Mouse (Mus musculus): Measurements from ENCODE around the gene Prom2.

Prom2 gene

GRCm38 (mm10) chr2:127523950-127524729, 17.1 kb downstream of the Prom2 start:
- no peak for DNase-seq (ENCODE audit: low spot score)

DNA sequence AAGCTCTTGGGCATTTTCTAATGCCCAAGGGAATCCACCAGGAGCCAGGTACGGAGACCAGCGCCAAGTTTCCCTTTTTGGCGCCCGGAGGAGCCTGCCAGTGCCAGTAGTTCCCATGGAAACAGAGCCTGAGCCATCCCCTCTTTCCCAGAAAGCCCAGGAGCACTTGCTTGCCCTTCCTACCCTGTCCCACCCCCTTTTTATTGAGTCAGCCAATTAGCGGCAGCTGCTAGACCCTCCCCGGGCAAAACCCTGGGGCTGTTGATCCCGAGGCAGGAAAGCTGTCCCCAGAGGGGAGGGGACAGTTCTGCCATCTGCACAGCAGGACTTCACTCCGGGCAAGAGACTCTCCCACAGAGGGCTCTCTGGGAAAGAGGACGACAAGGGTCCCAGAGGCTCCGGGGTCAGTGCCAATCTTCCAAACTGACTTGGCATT, 19.2 kb downstream of the Prom2 start, which contains the start of gene Kcnip3:
Gene Kcnip3, minus strand, starts transcription at position 89 of the 436 bp plus-strand sequence.
- no peak for DNase-seq (ENCODE audit: low spot score)

- DNase-seq (ENCODE audit: low spot score) = no peak
Observed at GRCm38 (mm10) chr2:127521172-127522005, 19.9 kb downstream of the Prom2 start.

DNA sequence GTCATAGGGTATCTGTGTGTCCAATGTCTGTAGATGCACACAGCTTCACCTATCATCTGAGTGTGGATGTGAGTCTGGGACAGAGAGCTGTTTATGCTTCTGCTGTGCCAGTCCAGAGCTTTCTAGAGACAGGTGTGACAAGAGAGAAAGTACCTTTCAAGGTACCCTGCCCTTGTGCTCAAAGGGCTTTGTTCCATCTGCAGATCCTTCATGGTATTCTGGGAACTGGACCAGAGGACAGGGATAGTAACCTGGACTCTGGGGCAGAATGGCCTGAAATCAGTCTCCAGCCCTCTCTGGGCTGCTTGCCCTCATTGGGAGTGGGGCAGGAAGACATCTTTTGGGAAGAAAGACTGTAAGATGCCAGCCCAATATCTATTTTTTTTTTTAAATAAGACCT, 21.1 kb downstream of the Prom2 start:
- DNase-seq (ENCODE audit: low spot score) = no peak

- no peak for DNase-seq (ENCODE audit: low spot score)
Observed at GRCm38 (mm10) chr2:127519308-127519707, 22.0 kb downstream of the Prom2 start.

DNA sequence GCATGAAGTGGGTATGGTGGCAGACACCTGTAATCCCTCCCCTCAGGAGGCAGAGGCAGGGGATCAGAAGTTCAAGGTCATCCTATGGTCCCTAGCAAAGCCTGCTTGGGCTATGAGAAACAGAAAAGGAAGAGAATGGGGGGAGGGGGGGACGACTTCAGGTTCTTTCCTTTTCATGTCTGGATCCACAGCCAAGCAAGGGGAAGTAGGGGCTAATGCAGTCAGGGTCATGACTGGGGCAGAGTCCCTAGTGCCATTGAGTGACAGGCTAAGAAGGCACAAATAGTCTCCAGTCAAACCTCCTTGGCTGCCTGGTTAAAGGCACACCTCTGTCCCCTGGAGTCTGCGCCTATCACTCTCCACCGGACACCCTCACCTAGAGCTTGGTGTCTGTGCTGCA, 22.4 kb downstream of the Prom2 start:
- DNase-seq (ENCODE audit: low spot score) = no peak

- DNase-seq (ENCODE audit: low spot score) = no peak
Observed at GRCm38 (mm10) chr2:127518273-127518672, 23.0 kb downstream of the Prom2 start.

- no peak for DNase-seq (ENCODE audit: low spot score)
Observed at GRCm38 (mm10) chr2:127517081-127517480, 24.2 kb downstream of the Prom2 start.

DNA sequence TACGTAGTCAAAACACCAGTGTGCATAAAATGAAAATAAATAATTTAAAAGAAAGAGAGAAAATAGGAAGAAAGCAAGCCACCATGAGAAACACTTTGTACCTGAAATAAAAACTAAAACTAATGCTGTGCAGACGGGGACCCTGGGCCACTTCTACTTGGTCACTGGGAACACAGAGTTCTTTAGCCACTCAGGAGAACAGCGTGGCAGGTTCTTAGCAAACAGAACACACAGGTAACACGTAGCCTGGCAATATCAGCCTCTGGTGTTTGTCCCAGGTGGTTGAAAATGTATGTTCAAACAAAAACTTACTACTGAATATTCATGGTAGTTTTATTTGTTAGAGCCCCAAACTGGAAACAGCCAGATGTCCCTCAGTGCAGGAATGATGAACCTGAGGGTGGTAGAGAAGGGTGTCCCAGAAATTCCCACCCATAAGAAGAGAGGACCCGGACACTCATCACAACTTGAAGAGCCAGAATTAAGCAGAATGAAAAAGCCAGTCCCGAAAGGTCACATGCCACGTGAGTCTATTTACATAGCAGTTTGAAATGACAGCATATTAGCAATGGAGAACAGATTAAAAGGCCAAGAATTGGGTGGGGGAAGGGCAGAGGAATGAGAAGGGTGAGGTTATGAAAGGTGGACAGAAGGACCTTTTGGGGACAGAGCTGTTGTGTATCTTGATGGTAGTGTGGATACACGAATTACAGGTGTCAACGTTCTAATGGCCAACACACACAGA, 26.7 kb downstream of the Prom2 start:
- no peak for DNase-seq (ENCODE audit: low spot score)

- DNase-seq (ENCODE audit: low spot score) = no peak
Observed at GRCm38 (mm10) chr2:127513244-127513643, 28.0 kb downstream of the Prom2 start.

DNA sequence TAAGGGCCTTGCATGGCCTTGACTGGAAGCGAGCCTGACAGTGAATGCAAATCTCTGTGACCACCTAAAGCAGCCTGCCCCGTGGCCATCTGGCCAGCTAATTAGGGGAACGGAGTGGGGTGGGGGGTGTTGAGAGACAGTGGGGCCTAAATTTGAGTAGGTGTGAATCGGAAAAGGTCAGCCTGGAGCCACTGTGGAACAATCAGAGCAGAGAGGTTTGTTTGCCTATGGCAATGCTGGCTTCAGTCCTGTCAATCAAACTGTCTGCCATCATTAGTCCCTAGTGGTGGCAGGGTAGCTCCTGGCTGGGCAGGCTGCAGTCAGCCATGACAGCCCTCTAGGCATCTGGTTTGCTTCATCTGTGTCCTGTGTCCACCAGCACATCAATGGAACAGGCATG, 29.8 kb downstream of the Prom2 start:
- DNase-seq (ENCODE audit: low spot score) = no peak

GRCm38 (mm10) chr2:127507967-127508660, 33.2 kb downstream of the Prom2 start:
- DNase-seq (ENCODE audit: low spot score) = no peak

DNA sequence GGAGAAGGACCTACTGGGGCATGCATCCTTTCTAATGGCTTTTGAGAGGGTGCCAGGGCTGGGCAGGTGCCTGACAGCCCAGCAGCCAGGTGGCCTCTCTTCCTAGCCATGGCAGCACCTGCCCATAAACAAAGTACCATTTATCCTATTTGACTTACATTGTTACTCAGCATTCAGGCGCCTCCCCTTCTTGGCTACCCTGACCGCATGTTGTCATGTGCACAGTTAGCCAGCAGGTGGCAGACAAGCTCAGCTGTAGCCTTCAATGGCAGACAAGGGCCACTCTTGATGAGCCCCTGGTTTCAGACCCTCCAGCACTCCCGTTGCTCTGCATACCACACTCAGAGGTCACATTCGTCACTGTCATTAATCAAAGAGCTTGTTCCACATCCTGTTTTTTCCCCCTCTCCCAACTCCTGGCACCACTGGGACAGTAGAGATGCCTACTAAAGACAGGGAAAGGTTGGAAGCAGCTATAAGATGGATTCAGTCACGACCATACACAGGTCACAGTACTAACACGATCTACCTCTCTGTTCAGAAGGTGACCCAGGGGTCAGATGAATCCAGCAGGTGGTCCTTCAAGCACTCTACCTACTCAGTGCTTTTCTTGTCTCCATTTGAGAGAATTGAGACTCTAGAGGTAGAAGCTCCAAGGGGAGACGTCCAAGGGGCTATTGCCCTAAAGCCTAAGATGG, 34.0 kb downstream of the Prom2 start:
- DNase-seq (ENCODE audit: low spot score) = peak; percentile 47

DNA sequence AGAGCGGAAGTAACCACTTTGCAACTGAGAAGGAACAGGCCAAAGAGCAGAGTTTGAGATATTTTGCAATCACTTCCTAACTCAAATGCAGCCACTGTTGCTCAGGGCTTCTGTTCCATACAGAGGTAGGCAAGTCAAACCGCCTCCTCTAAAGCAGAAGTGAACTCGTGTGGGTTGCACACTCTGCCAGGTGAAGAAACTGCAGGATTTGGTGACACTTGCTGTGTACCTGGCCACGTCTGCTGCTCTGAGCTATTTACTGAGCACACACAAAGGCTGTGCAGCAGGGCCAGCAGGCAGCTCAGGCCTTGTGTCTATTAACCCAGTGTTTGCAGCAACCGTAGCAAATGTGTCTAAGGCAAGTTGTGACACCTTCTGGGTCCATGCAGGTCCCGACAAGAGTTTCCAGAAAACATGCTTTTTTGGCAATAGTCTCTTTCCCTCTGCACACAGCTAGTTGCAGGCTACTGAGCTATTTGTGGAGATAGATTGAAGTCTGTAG, 35.1 kb downstream of the Prom2 start:
- no peak for DNase-seq (ENCODE audit: low spot score)

- DNase-seq (ENCODE audit: low spot score) = no peak
Observed at GRCm38 (mm10) chr2:127505196-127505595, 36.1 kb downstream of the Prom2 start.

DNA sequence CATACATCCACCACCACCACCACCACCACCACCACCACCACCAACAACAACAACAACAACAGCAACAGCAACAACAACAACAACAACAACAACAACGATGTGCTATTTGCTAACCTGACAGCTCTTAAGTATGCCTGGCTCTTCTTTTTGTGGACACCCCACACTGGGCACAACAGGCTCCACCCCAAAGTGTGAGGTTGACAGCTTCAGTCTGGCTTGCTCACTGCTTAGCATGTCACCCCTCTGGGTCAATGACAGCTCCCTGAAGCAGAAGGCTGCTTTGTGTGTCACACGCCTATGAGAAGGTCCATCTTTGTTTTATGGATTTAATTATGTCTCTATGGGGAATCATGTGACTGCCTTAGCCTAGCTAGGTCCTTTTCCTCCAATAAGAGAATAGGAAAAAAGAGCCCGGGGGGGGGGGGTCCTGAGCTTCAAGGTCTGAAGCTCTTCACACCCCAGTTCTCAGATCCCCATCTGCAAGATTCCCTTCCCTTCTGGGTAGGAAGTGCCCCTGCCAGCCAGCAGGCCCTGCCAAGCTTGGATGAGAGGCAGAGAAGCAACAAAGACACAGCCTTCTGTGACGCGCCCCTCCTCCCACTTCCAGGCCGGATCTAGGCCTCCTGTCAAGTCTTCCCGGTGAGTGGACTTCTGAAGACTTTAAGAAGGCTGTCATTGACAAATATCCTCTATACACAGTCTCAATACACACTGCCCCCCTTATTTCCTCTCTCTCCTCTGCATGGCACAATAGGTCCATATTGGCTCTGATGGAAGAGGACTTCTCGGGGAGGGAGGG, 37.3 kb downstream of the Prom2 start:
- no peak for DNase-seq (ENCODE audit: low spot score)

DNA sequence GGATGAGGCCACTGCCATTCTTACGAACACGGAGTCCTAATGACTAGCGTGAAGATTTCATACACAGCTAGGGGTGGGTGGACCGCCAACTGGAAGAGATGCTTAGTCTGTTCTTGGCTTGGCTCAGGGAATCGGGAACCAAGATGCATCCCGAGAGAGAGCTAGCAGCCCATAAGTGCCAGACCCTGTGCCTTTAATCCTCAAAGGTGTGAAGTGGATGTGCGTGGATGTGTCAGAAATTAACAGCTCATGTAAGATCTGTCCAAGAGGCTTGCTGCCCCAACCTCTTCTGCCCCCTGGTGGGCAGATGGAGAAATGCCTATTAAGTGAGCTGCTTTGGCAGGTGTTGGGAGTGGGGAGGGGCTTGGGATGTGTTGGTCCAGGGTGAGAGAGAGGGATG, 40.2 kb downstream of the Prom2 start:
- DNase-seq (ENCODE audit: low spot score) = no peak

DNA sequence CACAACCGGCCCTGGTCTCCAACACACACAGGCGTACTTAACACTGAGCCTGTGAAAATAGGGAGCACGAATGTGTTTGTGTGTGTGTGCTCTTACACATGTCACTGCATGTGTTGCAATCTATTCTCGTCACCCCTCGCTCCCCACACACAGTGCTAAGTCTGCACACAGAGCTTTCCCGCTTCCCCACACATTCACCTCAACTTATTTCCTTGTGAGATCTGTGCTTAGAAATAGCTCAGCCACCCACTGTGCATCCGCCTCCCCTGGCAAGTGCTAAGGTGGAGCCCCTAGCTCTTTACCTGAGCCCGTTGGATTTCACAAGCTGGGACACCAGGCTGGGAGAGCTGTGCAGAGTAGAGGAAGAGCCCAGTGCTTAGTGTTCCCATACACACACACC, 42.5 kb downstream of the Prom2 start:
- no peak for DNase-seq (ENCODE audit: low spot score)

DNA sequence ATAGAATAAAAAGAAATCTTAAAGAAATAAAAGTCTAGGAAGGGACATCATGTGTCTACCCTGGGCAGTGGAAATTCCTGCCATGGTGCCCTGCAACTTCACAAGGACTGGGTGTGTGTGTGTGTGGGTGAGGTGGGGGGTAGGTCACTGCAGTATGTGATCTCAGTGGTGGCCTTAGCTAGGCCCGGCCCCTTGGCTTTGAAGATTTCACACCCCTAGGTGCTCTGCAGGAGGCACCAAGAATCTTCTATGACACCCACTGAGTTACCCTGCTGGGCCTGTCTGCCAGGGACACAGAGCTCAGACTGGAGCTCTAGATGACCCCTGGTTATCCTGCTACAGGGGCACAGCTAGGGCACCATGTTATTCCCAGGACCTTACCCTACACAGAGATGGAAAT, 44.9 kb downstream of the Prom2 start:
- no peak for DNase-seq (ENCODE audit: low spot score)

DNA sequence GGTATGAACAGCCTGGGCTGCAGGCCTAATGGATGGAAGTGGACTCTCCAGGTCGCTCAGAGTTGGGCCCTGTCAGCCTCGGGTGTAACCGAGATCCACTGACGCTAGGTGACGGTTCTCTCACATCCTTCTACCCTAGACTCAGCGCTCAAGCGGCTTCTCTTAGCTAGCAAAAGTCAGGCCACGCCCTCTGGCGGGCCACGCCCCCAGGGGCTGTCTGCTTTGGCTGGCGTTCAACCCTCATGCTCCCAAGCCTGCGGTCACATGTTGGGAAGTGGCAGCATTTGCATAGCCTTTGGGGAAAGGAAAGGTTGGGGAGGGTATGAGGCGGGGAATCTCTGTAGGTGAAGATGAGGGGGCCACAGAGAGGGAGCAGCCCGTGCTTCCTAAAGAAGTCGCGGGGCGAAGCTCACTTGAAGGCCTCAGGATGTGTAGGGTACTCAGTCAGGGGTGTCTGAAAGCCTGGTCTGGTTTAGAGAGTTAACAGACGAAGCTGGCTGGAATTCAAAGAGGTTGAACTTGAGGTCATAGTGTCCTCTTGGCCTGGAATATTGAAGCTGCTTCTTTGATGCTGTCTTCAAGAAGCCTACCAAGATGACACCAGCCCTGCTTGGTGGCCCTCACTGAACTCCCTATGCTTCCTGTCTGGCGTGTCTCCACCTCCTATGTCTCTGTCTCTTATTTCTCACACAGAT, 56.6 kb downstream of the Prom2 start:
- no peak for DNase-seq (ENCODE audit: low spot score)
